Mouse (Mus musculus) small intestine, adult 2 months (tissue): ENCODE data around the gene Mdfi.

Source experiments
- CTCF ChIP-seq: fragments of 200-500 bp; IDR thresholded peaks from 2 replicates; pipeline ENCODE4 v1.5.1; 2012; ENCODE audit warnings: low read depth, mild to moderate bottlenecking, control low read depth, inconsistent platforms, low read length, moderate library complexity, mixed read lengths; ENCODE audit not compliant: insufficient replicate concordance, insufficient read length; ENCODE audit errors: extremely low read depth
- POLR2A ChIP-seq: fragments of 200-500 bp; IDR thresholded peaks from 2 replicates; pipeline ENCODE4 v1.6.1; 2012; ENCODE audit warnings: low read depth, mild to moderate bottlenecking, control low read depth, inconsistent platforms, low read length, moderate library complexity

GRCm38 (mm10) chr17:47863437-47863836, 28.9 kb upstream of the Mdfi start:
- TF ChIP-seq POLR2A = no peak
- no peak for TF ChIP-seq CTCF
